Mouse (Mus musculus) retina, postnatal 7 days (tissue): ENCODE measurements around the gene Tmem266.
A peak's percentile ranks its signal among the peaks of the same experiment; 100 is the strongest.

Experiments
- DNase-seq: peaks from one replicate; pipeline ENCODE4 v3.0.0-alpha.2; 2012; ENCODE audit warnings: low read depth, low spot score

Tmem266 gene

GRCm38 (mm10) chr9:55326515-55327233 lies at the start of gene Tmem266, which contains the start of gene Nrg4:
Gene Tmem266, plus strand, starts transcription at chr9:55326913.
Gene Nrg4, minus strand, starts transcription at chr9:55326844.
- DNase-seq: peak; percentile 88

GRCm38 (mm10) chr9:55277562-55277961 lies 49.2 kb upstream of the Tmem266 start:
- DNase-seq: no peak

DNA sequence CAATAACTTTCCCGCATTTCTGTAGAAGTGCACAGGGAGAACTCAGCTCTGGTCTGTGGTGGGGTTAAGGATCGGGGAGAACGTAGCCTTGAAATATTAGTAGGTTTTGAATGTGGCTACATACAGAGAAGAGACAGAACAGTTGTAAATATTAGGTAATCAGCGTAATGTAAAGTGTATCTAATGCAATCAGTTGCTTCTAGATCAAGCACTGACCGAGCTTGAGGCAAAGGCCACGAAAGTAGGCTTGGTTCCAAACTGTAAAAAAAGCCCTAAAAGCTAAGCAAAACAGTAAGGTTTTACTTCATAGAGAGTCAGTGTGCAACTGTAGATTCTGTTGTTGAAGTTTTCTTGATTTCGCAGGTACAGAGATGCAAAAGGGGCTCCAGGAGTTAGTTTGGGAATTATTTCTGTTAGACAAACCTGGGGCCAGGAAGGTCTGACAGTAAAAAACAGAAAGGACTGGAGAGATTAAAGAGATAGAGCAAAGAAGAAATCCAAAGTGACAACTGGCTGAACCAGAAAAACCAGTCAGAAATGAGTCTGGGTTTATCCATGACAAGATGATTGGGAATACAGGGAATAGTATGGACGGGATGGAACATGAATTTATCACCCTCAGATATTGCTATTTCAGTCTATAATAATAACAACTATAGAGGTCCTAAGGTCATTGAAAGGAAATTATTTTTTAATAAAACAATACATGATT lies 47.4 kb upstream of the Tmem266 start:
- no peak for DNase-seq

GRCm38 (mm10) chr9:55283516-55283915 lies 43.2 kb upstream of the Tmem266 start:
- no peak for DNase-seq

DNA sequence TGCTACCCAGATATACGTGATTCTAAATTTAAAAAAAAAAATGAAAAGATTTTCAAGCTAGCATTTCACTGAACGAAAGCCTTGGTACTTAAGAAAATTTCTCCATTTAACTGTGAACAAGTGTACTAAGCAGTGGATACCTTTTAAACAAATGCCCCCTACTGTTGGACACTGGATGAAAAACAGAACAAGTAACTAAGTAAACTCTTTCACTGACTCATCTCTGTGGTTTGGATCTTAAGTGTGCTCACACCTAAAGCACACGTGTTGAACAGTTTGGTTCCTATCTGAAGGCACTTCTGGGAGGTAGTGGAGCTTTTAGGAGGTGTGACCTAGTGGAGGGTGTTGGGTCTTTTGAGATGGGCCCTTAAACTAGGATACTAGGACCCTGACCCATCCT lies 41.5 kb upstream of the Tmem266 start:
- no peak for DNase-seq

GRCm38 (mm10) chr9:55289475-55290198 lies 37.1 kb upstream of the Tmem266 start:
- DNase-seq: no peak

DNA sequence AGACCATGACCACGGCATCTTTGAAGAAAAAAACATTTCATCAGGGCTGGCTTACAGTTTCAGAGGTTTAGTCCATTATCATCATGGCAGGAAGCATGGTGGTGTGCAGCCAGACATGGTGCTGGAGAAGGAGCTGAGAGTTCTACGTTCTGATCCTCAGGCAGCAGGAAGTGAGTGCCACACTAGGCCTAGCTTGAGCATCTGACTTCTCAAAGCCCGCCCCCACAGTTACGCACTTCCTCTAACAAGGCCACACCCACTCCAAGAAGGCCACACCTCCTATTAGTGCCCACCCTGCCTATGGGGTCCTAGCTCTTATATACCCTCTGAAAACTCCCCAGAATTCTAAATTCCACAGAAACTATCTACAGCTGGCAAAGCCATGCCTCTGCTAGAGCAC lies 34.7 kb upstream of the Tmem266 start:
- no peak for DNase-seq

GRCm38 (mm10) chr9:55296221-55296620 lies 30.5 kb upstream of the Tmem266 start:
- no peak for DNase-seq

DNA sequence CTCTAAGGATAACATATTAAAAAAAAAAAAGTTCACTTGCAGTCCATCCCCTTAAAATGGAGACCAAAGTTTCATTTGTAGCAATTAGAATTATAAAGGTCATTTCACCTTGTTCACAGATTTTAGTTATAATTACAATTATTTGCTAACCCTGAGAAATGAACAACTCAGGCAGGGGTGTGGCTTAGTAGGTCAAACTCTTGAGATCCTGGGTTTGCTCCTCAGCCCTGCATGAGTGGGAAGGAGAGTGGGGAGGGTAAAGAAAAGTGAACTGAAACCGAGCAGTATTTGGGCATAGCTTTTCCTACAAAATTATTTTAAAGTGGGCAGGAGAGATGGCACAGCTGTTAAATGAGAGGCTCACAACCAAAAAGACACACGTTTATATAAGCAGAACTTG lies 19.6 kb upstream of the Tmem266 start:
- no peak for DNase-seq

DNA sequence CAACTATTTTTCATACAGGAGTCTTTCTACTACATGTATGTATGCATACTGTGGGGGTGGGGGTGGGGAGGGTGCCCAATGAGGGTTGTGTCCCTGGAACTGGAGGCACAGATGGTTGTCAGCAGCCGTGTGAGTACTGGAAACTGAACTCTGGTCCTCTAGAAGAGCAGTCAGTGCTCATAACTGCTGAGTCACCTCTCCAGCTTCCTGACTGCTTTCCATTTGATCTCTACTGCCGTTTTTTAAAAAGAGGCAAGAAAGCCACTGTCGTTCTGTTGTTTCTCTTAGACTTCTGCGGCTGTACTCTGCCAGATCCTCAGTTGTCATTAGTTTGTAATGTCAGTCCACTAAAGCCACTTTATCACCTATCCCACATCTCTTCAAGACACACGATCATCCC lies 19.2 kb upstream of the Tmem266 start:
- no peak for DNase-seq

DNA sequence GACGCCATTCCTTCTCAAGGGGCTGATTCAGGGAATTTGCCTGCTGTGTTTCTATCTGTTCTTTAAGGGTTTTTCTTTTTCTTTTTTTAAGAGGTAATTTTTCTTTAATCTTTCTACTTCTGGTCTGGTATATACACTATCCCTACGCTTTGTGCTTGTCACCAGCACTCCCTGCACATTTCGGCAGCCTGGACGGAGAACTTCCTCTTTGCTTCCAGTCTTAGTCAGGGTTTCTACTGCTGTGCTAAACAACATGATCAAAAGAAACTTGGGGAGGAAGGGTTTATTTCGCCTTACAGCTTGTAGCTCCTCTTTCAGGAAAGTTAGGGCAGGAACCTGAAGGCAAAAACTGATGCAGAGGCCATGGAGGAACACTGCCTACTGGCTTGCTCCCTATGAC lies 18.3 kb upstream of the Tmem266 start:
- DNase-seq: no peak

DNA sequence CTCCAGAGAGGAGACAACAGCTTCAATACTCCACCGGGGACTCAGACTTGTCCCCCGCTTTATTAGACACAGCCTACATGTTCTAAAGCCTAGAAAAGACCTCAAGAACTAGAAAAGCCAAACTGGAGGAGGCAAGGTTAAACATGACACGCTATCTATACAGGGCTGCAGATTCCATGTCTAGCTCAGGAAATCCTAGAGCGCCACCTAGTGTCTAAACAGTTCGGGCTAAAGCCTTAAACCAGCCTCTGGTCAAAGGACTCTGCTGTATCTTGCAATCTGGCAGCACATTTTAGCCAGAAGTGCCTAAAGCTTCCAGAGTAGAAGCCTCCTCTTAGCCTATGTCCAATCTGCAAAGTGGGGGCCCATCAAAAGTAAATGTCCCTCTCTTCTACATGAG lies 15.2 kb upstream of the Tmem266 start:
- peak; percentile 72 for DNase-seq

DNA sequence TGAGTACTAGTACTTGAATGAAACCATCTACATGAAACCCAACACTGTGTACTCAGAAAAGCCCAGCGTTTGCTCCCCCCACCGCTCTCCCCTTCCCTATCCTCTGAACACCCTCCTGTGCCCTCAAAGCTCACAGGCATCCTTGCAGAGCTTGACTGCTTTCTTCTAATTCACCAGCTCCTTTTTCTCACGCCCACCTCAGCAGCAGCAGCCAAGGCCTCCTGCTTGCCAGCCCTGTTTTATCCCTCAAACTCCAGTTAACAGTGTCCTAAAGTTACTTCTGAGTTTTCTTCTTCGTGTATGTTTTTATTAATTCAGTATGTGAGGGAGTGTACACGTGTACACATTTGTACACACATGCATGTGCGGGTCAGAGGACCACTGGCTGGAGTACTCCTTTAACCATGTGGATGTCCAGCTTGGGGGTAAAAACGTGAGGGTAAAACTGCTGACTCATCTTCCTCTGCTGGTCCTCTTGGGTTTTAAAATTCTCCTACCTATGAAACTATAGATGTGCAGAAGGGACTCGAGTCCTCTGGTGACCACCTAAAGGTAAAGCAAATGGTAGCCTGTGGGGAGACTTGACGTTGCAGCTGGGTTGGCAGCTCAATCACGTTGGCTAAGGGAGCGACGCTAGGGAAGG lies 13.0 kb upstream of the Tmem266 start:
- no peak for DNase-seq

- no peak for DNase-seq
These were observed 4.1 kb upstream of the Tmem266 start for GRCm38 (mm10) chr9:55322641-55323040.

- DNase-seq: no peak
These were observed 2.6 kb upstream of the Tmem266 start for GRCm38 (mm10) chr9:55324085-55324484.

GRCm38 (mm10) chr9:55324516-55324915 lies 2.2 kb upstream of the Tmem266 start:
- no peak for DNase-seq

DNA sequence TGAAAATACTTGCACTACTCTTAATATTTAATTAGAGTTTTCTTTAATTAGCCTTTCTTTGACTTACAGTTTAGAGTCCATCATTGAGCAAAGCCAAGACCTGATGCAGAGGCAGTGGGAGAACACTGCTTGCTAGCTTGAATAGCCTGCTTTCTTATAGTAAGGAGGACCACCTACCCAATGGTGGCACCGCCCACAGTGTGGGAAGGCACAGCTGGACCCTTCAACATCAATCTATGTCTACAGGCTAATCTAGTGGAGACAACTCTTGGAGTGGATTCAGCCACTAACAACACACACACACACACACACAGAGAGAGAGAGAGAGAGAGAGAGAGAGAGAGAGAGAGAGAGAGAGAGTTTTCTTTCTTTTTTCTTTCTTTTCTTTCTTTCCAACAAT lies 1.7 kb upstream of the Tmem266 start:
- DNase-seq: peak; percentile 54

GRCm38 (mm10) chr9:55325564-55326514 lies 874 bp upstream of the Tmem266 start:
- DNase-seq: no peak

- no peak for DNase-seq
These were observed 512 bp downstream of the Tmem266 start for GRCm38 (mm10) chr9:55327234-55327615.

DNA sequence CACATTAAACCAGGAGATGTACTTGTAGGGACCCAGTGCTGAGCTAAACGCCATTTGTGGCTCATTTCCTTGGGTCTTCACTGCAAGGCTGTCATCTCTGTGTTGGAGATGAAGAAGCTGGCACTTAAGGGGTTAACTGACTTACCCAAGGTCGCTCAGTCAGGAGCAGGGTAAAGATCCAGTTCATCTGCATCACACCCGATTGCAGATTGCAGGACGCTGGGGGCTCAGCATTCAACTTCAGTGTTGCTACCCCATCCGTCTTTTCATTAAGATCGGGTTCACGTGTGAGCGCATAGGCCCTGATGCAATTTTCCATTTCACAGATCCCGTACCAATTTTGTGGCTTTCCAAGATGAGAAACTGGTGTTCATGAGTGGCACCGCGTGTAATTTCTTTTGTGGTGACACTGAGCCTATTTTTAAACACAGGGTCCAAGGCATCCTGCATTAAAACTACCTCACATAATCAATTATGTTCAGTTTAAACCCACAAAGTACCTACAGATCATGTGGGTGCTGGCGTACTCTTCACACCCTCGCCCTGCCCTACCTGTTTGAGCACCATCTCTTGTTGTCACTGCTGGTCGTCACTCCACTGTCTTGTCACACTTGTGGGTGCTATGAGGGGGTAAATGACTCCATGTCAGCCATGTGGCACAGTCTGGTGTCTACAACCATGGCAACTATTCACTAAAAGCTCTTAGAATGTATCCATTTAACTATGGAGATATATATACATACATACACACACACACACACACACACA lies 1.6 kb downstream of the Tmem266 start:
- no peak for DNase-seq
